Mouse (Mus musculus) lung, embryonic 16.5 days (tissue): ENCODE results near the gene Rab15. TPM values are rescaled to one million over a fixed set of nuclear protein-coding genes. Genes with fewer than 3 reads are reported as not detected.
A peak's percentile ranks its signal among the peaks of the same experiment; 100 is the strongest.
"Not testable (repeated sequence)": the region's sequence is repeated elsewhere in the genome, so short reads cannot be mapped to it uniquely, and the experiment has no call there.

Experiments
- ATAC-seq: fragments of 200-750 bp; cut with Nextera tagmentation; 2 replicates; pipeline ENCODE4 v1.8.0; 2017; ENCODE audit warnings: low read depth, mild to moderate bottlenecking, moderate library complexity
- H3K27ac ChIP-seq: fragments of 300-500 bp; sonication (generic); 2 replicates; pipeline ENCODE4 v1.5.1; 2014; ENCODE audit warnings: mild to moderate bottlenecking, control low read depth, low read length
- H3K27me3 ChIP-seq: fragments of 300-500 bp; sonication (generic); 2 replicates; pipeline ENCODE4 v1.6.1; 2014; ENCODE audit warnings: low read depth, low read length, mixed read lengths; ENCODE audit not compliant: control insufficient read depth, insufficient read depth
- H3K36me3 ChIP-seq: fragments of 300-500 bp; sonication (generic); 2 replicates; pipeline ENCODE4 v1.6.1; 2014; ENCODE audit warnings: low read length; ENCODE audit not compliant: control insufficient read depth, insufficient read depth
- H3K4me1 ChIP-seq: fragments of 300-500 bp; sonication (generic); replicated peaks from 2 replicates; pipeline ENCODE4 v1.6.1; 2014; ENCODE audit warnings: low read length, mixed read lengths; ENCODE audit not compliant: control insufficient read depth, insufficient read depth
- H3K4me2 ChIP-seq: fragments of 300-500 bp; sonication (generic); 2 replicates; pipeline ENCODE4 v1.6.1; 2014; ENCODE audit warnings: low read depth, low read length, control low read depth
- H3K4me3 ChIP-seq: fragments of 300-500 bp; sonication (generic); 2 replicates; pipeline ENCODE4 v1.5.1; 2014; ENCODE audit warnings: mild to moderate bottlenecking, low read length, control low read depth
- H3K9ac ChIP-seq: fragments of 300-500 bp; sonication (generic); 2 replicates; pipeline ENCODE4 v1.6.1; 2014; ENCODE audit warnings: low read length, control low read depth
- H3K9me3 ChIP-seq: fragments of 300-500 bp; sonication (generic); 2 replicates; pipeline ENCODE4 v1.6.1; 2016; ENCODE audit warnings: low read length; ENCODE audit not compliant: control insufficient read depth
- WGBS: fragments of 180-500 bp; shearing (Covaris S2); extraction: QIAGEN DNeasy Blood & Tissue Kit; methylation state at CpG from one replicate; pipeline ENCODE4 v1.1.7; 2014; 5-methylcytosine and 5-hydroxymethylcytosine counted together
- polyA plus RNA-seq: library from polyadenylated mRNA; unstranded; fragments of >200 nt; fragmentation: Nextera tagmentation; extraction: Ambion mirVana; gene quantifications from 2 replicates; pipeline ENCODE4 v1.2.1, GENCODE M21; 2015

Rab15 gene
- 34.8 and 35.8 TPM in 2 replicates for polyA plus RNA-seq

- H3K9ac ChIP-seq = peak within 1 kb of the TSS; percentile 92
- peaks cover 42% of the 10 kb centered on the region for H3K4me1 ChIP-seq
- 0 out of 2 replicates have a peak, but pooled peaks have one; percentile 1 for ATAC-seq
- H3K9me3 ChIP-seq = no peaks in the 10 kb centered on the region
- H3K4me3 ChIP-seq = peak within 1 kb of the TSS; percentile 79
- 5% methylated on average over 12 of the region's 17 CpGs for WGBS
- H3K4me2 ChIP-seq = peak within 1 kb of the TSS; percentile 96
- no peaks in the 10 kb centered on the region for H3K36me3 ChIP-seq
- H3K27me3 ChIP-seq = peaks cover 2% of the 10 kb centered on the region; the same call in 1 of the 2 replicates
- peak within 1 kb of the TSS; percentile 80 for H3K27ac ChIP-seq
These were observed at the start of gene Rab15 for GRCm38 (mm10) chr12:76822651-76823041. TSS of gene Rab15 (minus strand) at chr12:76822908.

DNA sequence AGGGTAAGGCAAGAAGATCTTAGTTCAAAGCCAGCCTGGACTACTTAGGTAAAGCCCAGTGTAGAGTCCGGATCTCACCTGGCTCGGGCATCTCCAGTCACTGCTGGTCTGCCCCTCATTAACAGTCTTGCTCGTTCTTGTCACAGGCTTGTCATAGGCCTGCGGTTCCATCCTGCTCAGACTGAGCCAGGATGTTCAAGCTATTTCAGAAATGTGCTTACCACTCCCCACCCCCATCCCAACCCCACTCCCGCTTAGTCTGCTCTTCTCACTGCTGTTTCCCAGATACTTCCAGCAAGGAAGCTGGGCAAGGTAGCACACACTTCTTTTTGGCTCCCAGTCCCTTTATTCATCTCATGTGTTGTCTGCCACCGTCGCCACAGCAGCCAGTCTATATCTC, 46.9 kb upstream of the Rab15 start:
- Histone ChIP-seq H3K9ac (no peak overlapping the region), H3K27me3 (no peaks in the 10 kb centered on the region), H3K9me3 (no peaks in the 10 kb centered on the region), H3K4me1 (0 out of 2 replicates have a peak, but pooled peaks cover 3% of the 10 kb centered on the region), H3K36me3 (no peaks in the 10 kb centered on the region; the same call in 1 of the 2 replicates), H3K4me2 (no peak overlapping the region), H3K27ac (no peak overlapping the region), H3K4me3 (no peak overlapping the region)
- WGBS = 79% methylated on average over 7 of the region's 7 CpGs
- no peak for ATAC-seq

DNA sequence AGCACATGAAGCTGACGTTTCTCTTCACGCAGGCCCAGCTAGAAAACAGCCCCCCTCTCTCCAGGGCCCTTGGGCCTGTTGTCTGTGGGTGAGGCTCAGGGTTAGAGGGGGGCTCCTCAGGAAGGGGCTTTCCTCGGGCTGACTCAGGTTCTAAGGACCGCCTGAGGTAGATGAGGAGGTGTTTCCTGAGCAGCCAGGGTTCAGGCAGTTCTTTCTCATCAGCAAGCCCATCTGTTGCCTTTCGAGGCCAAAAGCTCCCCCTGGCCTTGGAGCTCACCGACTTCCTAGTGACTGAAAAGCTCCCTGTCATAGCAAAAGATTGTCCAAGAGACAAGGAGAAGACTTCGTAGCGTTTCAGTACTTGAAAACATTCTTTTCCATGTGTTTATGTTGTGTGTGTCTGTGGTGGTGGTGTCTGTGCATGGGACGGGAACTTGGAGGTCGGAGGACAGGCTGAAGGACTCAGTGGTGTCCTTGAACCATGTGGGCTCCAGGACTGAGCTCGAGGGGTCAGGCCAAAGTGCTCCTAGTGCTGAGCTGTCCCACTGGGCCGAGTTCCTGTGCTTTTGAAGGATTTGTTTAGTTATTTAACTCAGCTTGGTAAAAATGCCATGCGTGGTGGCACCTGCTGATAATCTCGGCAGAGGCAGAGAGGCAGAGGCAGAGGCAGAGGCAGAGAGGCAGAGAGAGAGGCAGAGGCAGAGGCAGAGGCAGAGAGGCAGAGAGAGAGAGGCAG, 45.9 kb upstream of the Rab15 start:
- H3K27ac ChIP-seq = no peak overlapping the region; the same call in 1 of the 2 replicates
- H3K4me2 ChIP-seq = no peak overlapping the region
- no peak for ATAC-seq
- H3K9ac ChIP-seq = no peak overlapping the region
- H3K4me1 ChIP-seq = 0 out of 2 replicates have a peak, but pooled peaks cover 3% of the 10 kb centered on the region
- no peaks in the 10 kb centered on the region for H3K9me3 ChIP-seq
- 57% methylated on average over 14 of the region's 14 CpGs for WGBS
- H3K4me3 ChIP-seq = no peak overlapping the region
- no peaks in the 10 kb centered on the region; the same call in 1 of the 2 replicates for H3K36me3 ChIP-seq
- H3K27me3 ChIP-seq = no peaks in the 10 kb centered on the region

DNA sequence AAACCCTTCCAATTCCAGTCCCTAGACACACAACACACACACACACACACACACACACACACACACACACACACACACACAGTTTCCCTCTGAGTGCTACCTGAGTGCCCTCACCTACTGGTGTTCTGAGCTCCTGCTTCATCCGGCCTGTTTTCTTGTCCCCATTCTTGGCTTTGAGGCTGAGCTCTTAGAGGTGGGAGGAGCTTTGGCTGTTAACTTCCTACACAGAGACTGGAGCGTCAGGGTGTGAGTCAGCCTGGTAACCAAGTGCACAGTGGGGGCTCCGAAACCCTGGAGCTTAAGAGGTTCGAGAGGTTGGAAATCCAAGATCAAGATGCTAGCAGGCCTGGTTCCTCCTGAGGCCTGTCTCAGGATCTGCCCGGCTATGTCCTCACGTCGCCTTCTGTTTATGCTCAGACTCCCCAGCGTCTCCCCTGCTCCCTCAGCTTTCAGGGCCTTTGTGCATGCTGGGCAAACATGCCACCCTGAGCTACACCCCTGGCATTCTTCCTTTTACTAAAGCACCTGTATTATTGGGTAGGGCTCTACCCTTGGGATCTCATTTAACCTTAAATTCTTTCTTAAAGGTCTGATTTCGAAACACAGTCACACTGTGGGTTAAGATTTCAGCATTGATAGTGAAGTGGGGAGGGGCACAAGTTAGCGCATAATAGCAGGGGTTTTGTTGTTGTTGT, 45.0 kb upstream of the Rab15 start:
- Histone ChIP-seq H3K9me3 (no peaks in the 10 kb centered on the region), H3K27ac (peak overlapping the region; percentile 80), H3K4me3 (no peak overlapping the region), H3K4me2 (no peak overlapping the region), H3K36me3 (no peaks in the 10 kb centered on the region), H3K9ac (peak overlapping the region; percentile 20; the same call in 1 of the 2 replicates), H3K27me3 (no peaks in the 10 kb centered on the region), H3K4me1 (0 out of 2 replicates have a peak, but pooled peaks cover 3% of the 10 kb centered on the region)
- WGBS = 45% methylated on average over 10 of the region's 10 CpGs
- peak; percentile 82 for ATAC-seq

- Histone ChIP-seq H3K27ac (no peak overlapping the region), H3K9me3 (no peaks in the 10 kb centered on the region), H3K36me3 (no peaks in the 10 kb centered on the region), H3K4me3 (no peak overlapping the region), H3K9ac (no peak overlapping the region), H3K4me2 (no peak overlapping the region), H3K4me1 (0 out of 2 replicates have a peak, but pooled peaks cover 3% of the 10 kb centered on the region), H3K27me3 (no peaks in the 10 kb centered on the region)
- WGBS = 83% methylated on average over 13 of the region's 13 CpGs
- ATAC-seq = no peak
These were observed 42.6 kb upstream of the Rab15 start for GRCm38 (mm10) chr12:76865266-76865665.

DNA sequence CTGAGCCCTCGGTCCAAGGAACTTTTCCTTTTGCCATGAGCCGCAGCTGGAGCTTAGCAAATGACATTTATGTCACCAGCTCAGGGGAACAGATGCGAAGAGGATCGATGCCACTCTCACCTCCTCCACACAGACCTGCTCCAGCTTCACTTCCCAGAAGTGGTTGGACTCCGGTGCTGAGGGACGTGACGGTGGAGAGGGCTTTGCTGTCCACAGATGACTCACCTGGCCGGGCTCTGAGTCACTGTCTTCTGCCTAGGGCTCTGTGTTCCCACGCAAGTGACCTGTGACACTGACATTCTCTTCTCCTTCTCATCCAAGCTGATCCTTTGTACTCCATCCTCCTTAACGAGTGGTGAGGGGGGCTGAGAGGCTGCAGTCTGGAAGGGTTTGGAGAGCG, 40.9 kb upstream of the Rab15 start:
- 79% methylated on average over 11 of the region's 11 CpGs for WGBS
- Histone ChIP-seq H3K4me3 (no peak overlapping the region), H3K9me3 (no peaks in the 10 kb centered on the region), H3K27ac (no peak overlapping the region), H3K36me3 (no peaks in the 10 kb centered on the region), H3K9ac (no peak overlapping the region), H3K4me1 (0 out of 2 replicates have a peak, but pooled peaks cover 3% of the 10 kb centered on the region), H3K27me3 (no peaks in the 10 kb centered on the region), H3K4me2 (no peak overlapping the region)
- ATAC-seq = no peak

- not testable (repeated sequence) for H3K27me3 ChIP-seq, H3K4me1 ChIP-seq, H3K4me2 ChIP-seq, ATAC-seq, H3K27ac ChIP-seq, H3K9ac ChIP-seq, H3K9me3 ChIP-seq, H3K36me3 ChIP-seq, H3K4me3 ChIP-seq
- WGBS = 84% methylated on average over 6 of the region's 6 CpGs
These were observed 36.1 kb upstream of the Rab15 start for GRCm38 (mm10) chr12:76858788-76859187.

- no peaks in the 10 kb centered on the region for H3K36me3 ChIP-seq
- no peak overlapping the region for H3K27ac ChIP-seq
- no peaks in the 10 kb centered on the region; the same call in 1 of the 2 replicates for H3K4me1 ChIP-seq
- H3K9me3 ChIP-seq = no peaks in the 10 kb centered on the region
- H3K27me3 ChIP-seq = no peaks in the 10 kb centered on the region
- no peak overlapping the region for H3K4me3 ChIP-seq
- no peak overlapping the region for H3K4me2 ChIP-seq
- no peak for ATAC-seq
- 81% methylated on average over 10 of the region's 10 CpGs for WGBS
- H3K9ac ChIP-seq = no peak overlapping the region
These were observed 34.4 kb upstream of the Rab15 start for GRCm38 (mm10) chr12:76857087-76857486.
